Mouse (Mus musculus): ENCODE data around the gene Pak1. TPM values are rescaled to one million over a fixed set of nuclear protein-coding genes. Genes with fewer than 3 reads are reported as not detected.
"Not testable (repeated sequence)": the region's sequence is repeated elsewhere in the genome, so short reads cannot be mapped to it uniquely, and the experiment has no call there.

The Pak1 gene
- polyA plus RNA-seq, 1 experiment from 2014 or later = 72.2 TPM

DNA sequence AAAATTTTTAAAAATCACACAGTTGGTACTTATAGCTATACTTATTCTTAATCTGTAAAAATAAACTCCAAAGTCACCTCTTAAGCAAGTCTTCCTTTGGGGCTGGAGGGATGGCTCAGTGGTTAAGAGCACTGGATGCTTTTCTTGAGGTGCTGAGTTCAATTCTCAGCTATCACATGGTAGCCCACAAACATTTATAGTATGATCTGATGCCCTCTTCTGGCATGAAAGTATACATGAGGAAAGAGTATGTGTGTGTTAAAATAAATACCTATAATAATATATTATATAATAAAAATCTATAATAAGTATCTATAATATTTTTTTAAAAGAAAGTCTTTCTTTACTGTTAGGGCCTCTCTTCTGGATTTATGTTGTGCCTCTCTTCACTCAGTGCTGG lies 58.2 kb downstream of the Pak1 start:
- DNase-seq (ENCODE audit: low spot score) = no peak
- Histone ChIP-seq H3K9me3 (ENCODE audit: control insufficient read depth, low read length) (no peaks in the 10 kb centered on the region), H3K4me1 (replicated peaks; ENCODE audit: control insufficient read depth, insufficient read depth, low read length) (0 out of 2 replicates have a peak, but pooled peaks cover 2% of the 10 kb centered on the region), H3K4me3 (ENCODE audit: low read depth, low read length) (no peak overlapping the region), H3K27me3 (ENCODE audit: control insufficient read depth, insufficient read depth, low read length) (no peaks in the 10 kb centered on the region), H3K4me2 (ENCODE audit: low read depth, low read length, severe bottlenecking) (no peak overlapping the region), H3K36me3 (ENCODE audit: control insufficient read depth, insufficient read depth, low read length) (no peaks in the 10 kb centered on the region), H3K27ac (ENCODE audit: low read depth, low read length) (no peak overlapping the region), H3K9ac (ENCODE audit: low read length) (no peak overlapping the region)
- ATAC-seq (replicated peaks; ENCODE audit: low FRiP score) = no peak

DNA sequence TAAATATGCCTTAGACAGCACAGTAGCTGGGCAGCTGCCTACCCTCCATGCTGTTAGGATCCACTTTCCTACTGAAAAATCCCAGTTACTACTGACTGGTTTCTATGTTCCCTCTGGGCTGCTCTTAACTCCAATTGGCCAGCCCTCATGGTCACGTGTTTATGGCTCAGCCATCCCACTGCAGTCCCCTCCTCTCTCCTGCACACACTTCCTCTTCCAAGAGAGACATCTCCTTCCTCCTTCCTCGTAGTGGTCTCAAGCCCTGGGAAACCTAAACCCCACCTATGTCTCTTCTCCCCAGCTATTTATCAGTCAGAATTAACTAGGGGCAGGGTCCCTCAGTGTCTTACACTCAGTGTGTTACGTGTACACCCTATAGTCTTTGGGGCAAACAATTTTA lies 61.2 kb downstream of the Pak1 start:
- not testable (repeated sequence) for H3K4me3 ChIP-seq (ENCODE audit: low read depth, low read length); ATAC-seq (replicated peaks; ENCODE audit: low FRiP score); H3K27me3 ChIP-seq (ENCODE audit: control insufficient read depth, insufficient read depth, low read length); H3K36me3 ChIP-seq (ENCODE audit: control insufficient read depth, insufficient read depth, low read length); DNase-seq (ENCODE audit: low spot score); H3K4me2 ChIP-seq (ENCODE audit: low read depth, low read length, severe bottlenecking); H3K9ac ChIP-seq (ENCODE audit: low read length); H3K4me1 ChIP-seq (replicated peaks; ENCODE audit: control insufficient read depth, insufficient read depth, low read length); H3K9me3 ChIP-seq (ENCODE audit: control insufficient read depth, low read length); H3K27ac ChIP-seq (ENCODE audit: low read depth, low read length)
- WGBS = 79% methylated on average over 3 of the region's 3 CpGs

DNA sequence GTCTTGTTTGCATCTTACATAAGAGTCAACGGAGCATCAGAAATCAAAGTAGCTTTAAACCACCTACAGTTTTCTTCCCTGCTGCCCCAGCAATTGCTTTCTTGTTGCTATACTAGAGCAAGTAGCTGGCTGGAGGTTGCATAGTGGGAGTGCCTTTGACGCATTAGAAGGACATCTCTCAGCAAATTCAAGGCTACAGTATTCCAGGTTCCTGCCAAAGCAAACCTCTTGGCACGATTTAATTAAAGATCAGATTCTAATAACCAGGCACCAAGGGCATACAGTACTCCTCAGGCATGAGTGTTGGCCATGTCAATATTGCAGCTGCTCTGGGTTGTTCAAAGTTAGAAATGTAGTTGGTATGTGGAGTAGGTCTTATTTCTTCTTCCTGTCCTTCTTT lies 62.0 kb downstream of the Pak1 start:
- no peak for ATAC-seq (replicated peaks; ENCODE audit: low FRiP score)

DNA sequence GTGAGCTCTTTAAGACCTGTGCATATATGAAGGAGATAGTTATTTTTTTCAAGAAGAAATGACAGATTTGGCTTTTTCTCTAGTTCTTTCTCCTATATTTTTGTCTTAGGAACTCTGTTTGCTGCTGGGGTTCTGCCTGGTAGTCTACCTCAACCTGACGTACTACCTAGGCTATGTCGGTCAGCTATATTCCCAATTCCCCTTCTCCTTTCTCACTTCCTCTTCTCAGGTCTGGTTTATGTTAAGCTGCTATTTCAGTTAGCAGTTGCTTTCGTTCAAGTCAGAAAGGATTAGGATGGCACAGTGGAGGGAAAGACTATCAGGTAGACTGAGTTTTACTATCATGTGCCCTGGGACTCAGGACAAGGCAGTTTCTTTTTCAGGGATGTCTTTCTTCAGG lies 75.2 kb downstream of the Pak1 start:
- no peak overlapping the region for H3K4me3 ChIP-seq (ENCODE audit: low read depth, low read length)
- DNase-seq (ENCODE audit: low spot score) (no peak), ATAC-seq (replicated peaks; ENCODE audit: low FRiP score) (no peak)
- H3K27me3 ChIP-seq (ENCODE audit: control insufficient read depth, insufficient read depth, low read length) = no peaks in the 10 kb centered on the region
- H3K27ac ChIP-seq (ENCODE audit: low read depth, low read length) = no peak overlapping the region
- no peaks in the 10 kb centered on the region for H3K4me1 ChIP-seq (replicated peaks; ENCODE audit: control insufficient read depth, insufficient read depth, low read length)
- no peak overlapping the region for H3K9ac ChIP-seq (ENCODE audit: low read length)
- WGBS = 83% methylated on average over 3 of the region's 3 CpGs
- H3K9me3 ChIP-seq (ENCODE audit: control insufficient read depth, low read length) = no peaks in the 10 kb centered on the region
- H3K36me3 ChIP-seq (ENCODE audit: control insufficient read depth, insufficient read depth, low read length) = no peaks in the 10 kb centered on the region
- H3K4me2 ChIP-seq (ENCODE audit: low read depth, low read length, severe bottlenecking) = no peak overlapping the region

More for the DNA sequence above, 62.0 kb downstream of the Pak1 start:
- Histone ChIP-seq H3K9me3 (ENCODE audit: control insufficient read depth, low read length) (no peaks in the 10 kb centered on the region), H3K27me3 (ENCODE audit: control insufficient read depth, insufficient read depth, low read length) (no peaks in the 10 kb centered on the region), H3K4me2 (ENCODE audit: low read depth, low read length, severe bottlenecking) (no peak overlapping the region), H3K36me3 (ENCODE audit: control insufficient read depth, insufficient read depth, low read length) (no peaks in the 10 kb centered on the region), H3K27ac (ENCODE audit: low read depth, low read length) (no peak overlapping the region), H3K4me1 (replicated peaks; ENCODE audit: control insufficient read depth, insufficient read depth, low read length) (no peaks in the 10 kb centered on the region), H3K4me3 (ENCODE audit: low read depth, low read length) (no peak overlapping the region), H3K9ac (ENCODE audit: low read length) (no peak overlapping the region)
- no peak for DNase-seq (ENCODE audit: low spot score)
- WGBS = 89% methylated on average over 3 of the region's 3 CpGs

DNA sequence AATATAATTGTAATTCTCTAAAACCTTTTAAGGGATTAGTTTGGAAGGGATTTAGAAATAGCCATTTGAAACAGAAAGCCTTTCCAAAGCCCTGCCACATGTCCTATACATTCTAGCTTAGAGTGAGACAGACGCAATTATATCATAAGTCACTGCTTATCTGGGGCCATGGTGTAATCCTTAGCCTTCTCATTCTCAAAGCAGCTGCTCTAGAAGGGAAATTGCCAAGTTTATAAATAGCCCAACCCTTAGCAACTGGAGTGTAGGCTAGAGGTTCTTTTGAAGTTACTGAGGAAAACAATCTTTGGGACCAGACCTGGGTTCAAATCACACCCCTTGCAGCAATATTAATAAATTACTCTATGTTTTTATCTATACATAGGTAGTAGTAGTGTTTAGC lies 76.2 kb downstream of the Pak1 start:
- ATAC-seq (replicated peaks; ENCODE audit: low FRiP score) (no peak), DNase-seq (ENCODE audit: low spot score) (no peak)
- Histone ChIP-seq H3K9me3 (ENCODE audit: control insufficient read depth, low read length) (no peaks in the 10 kb centered on the region), H3K4me1 (replicated peaks; ENCODE audit: control insufficient read depth, insufficient read depth, low read length) (no peaks in the 10 kb centered on the region), H3K27ac (ENCODE audit: low read depth, low read length) (no peak overlapping the region), H3K4me2 (ENCODE audit: low read depth, low read length, severe bottlenecking) (no peak overlapping the region), H3K9ac (ENCODE audit: low read length) (no peak overlapping the region), H3K4me3 (ENCODE audit: low read depth, low read length) (no peak overlapping the region), H3K27me3 (ENCODE audit: control insufficient read depth, insufficient read depth, low read length) (no peaks in the 10 kb centered on the region), H3K36me3 (ENCODE audit: control insufficient read depth, insufficient read depth, low read length) (no peaks in the 10 kb centered on the region)
- WGBS = 79% methylated on average over 1 of the region's 1 CpGs

DNA sequence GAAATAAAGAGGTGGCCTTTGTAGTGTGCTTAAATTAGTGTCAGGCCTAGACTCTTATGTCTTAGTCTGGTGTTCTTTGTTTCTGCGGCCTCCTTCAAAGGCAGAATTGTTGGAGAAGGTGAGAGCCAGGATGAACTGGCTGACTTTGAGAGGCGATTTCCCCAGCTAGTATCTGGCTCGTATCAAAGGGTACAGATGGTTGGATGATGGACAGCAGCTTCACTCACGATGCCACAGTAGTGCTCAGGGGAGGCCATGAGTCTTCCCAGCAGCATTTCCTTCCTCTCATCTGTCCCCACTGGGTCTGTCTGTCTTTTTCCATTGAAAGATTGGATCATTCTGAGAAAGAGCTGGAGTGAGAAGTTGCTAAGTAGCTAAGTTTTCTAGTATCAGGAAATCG lies 79.5 kb downstream of the Pak1 start:
- H3K36me3 ChIP-seq (ENCODE audit: control insufficient read depth, insufficient read depth, low read length) = no peaks in the 10 kb centered on the region
- ATAC-seq (replicated peaks; ENCODE audit: low FRiP score) (no peak), DNase-seq (ENCODE audit: low spot score) (no peak)
- no peak overlapping the region for H3K9ac ChIP-seq (ENCODE audit: low read length)
- H3K27me3 ChIP-seq (ENCODE audit: control insufficient read depth, insufficient read depth, low read length) = no peaks in the 10 kb centered on the region
- H3K4me2 ChIP-seq (ENCODE audit: low read depth, low read length, severe bottlenecking) = no peak overlapping the region
- no peaks in the 10 kb centered on the region for H3K4me1 ChIP-seq (replicated peaks; ENCODE audit: control insufficient read depth, insufficient read depth, low read length)
- H3K27ac ChIP-seq (ENCODE audit: low read depth, low read length) = no peak overlapping the region
- no peaks in the 10 kb centered on the region for H3K9me3 ChIP-seq (ENCODE audit: control insufficient read depth, low read length)
- WGBS = 93% methylated on average over 5 of the region's 5 CpGs
- H3K4me3 ChIP-seq (ENCODE audit: low read depth, low read length) = no peak overlapping the region

DNA sequence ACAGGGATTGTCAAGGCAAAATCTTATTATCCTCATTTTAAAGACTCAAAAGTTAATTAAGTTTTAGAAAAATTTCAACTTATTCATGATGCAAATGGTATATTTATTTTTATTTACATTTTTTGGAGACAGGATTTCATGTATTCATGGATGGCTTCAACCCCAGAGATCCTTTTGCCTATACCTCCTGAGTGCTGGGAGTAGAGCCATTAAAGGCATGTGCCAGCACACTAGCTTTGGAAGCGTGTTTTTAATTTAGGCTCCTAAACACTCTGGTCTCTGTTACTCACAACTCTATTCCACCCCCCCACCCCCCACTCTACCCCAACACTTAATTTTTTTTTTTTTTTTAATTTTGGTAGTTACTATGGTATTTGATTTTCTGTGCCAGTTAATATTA lies 80.4 kb downstream of the Pak1 start:
- H3K4me3 ChIP-seq (ENCODE audit: low read depth, low read length) = no peak overlapping the region
- no peaks in the 10 kb centered on the region for H3K4me1 ChIP-seq (replicated peaks; ENCODE audit: control insufficient read depth, insufficient read depth, low read length)
- H3K9ac ChIP-seq (ENCODE audit: low read length) = no peak overlapping the region
- H3K9me3 ChIP-seq (ENCODE audit: control insufficient read depth, low read length) = no peaks in the 10 kb centered on the region
- ATAC-seq (replicated peaks; ENCODE audit: low FRiP score) = no peak
- no peak for DNase-seq (ENCODE audit: low spot score)
- 84% methylated on average over 1 of the region's 1 CpGs for WGBS
- no peaks in the 10 kb centered on the region for H3K27me3 ChIP-seq (ENCODE audit: control insufficient read depth, insufficient read depth, low read length)
- H3K36me3 ChIP-seq (ENCODE audit: control insufficient read depth, insufficient read depth, low read length) = no peaks in the 10 kb centered on the region
- no peak overlapping the region for H3K4me2 ChIP-seq (ENCODE audit: low read depth, low read length, severe bottlenecking)
- H3K27ac ChIP-seq (ENCODE audit: low read depth, low read length) = no peak overlapping the region

DNA sequence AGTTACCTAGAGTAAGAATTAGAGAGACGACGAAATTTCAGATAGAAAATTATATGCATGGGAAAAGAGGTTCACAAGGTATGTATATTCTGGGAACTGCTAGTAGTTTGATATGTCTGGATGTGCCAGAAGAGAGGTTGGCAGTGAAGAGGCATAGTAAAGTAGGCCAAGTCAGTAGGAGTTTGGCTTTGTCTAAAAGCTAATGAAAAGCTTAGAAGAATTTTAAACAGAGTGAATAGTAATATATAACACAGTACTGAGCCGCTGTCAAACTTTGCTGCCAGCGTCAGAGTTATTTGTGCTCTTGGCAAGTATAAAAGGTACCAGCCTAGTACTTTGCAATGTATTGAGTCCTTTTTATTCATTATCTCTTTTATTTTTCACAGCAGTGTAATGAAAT lies 84.1 kb downstream of the Pak1 start:
- Histone ChIP-seq H3K36me3 (ENCODE audit: control insufficient read depth, insufficient read depth, low read length) (no peaks in the 10 kb centered on the region), H3K4me3 (ENCODE audit: low read depth, low read length) (no peak overlapping the region), H3K4me1 (replicated peaks; ENCODE audit: control insufficient read depth, insufficient read depth, low read length) (no peaks in the 10 kb centered on the region), H3K9me3 (ENCODE audit: control insufficient read depth, low read length) (no peaks in the 10 kb centered on the region), H3K27ac (ENCODE audit: low read depth, low read length) (no peak overlapping the region), H3K9ac (ENCODE audit: low read length) (no peak overlapping the region), H3K27me3 (ENCODE audit: control insufficient read depth, insufficient read depth, low read length) (no peaks in the 10 kb centered on the region), H3K4me2 (ENCODE audit: low read depth, low read length, severe bottlenecking) (no peak overlapping the region)
- ATAC-seq (replicated peaks; ENCODE audit: low FRiP score) = no peak
- no peak for DNase-seq (ENCODE audit: low spot score)
- WGBS = 92% methylated on average over 4 of the region's 4 CpGs

DNA sequence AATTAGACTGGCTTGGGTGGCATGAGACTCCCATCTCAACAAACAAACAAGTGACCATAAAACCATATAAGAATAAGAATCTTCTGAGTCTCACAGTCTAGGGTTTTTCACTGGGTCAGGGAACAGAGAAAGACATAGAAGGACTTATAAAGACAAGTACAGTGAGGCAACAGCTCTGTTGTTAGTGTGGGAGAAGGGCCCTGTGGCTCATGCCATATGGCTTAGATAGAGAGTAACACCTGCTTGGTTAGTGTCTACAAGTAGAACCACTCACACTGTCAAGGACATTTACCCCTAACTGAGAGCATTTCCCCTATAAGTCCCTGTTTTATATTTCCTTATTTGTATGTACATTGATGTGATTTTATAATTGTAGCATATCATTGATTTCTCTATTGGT lies 85.0 kb downstream of the Pak1 start:
- DNase-seq (ENCODE audit: low spot score) (no peak), ATAC-seq (replicated peaks; ENCODE audit: low FRiP score) (no peak)
- Histone ChIP-seq H3K9me3 (ENCODE audit: control insufficient read depth, low read length) (no peaks in the 10 kb centered on the region), H3K4me3 (ENCODE audit: low read depth, low read length) (no peak overlapping the region), H3K36me3 (ENCODE audit: control insufficient read depth, insufficient read depth, low read length) (no peaks in the 10 kb centered on the region), H3K4me1 (replicated peaks; ENCODE audit: control insufficient read depth, insufficient read depth, low read length) (no peaks in the 10 kb centered on the region), H3K27me3 (ENCODE audit: control insufficient read depth, insufficient read depth, low read length) (no peaks in the 10 kb centered on the region), H3K4me2 (ENCODE audit: low read depth, low read length, severe bottlenecking) (no peak overlapping the region), H3K27ac (ENCODE audit: low read depth, low read length) (no peak overlapping the region), H3K9ac (ENCODE audit: low read length) (no peak overlapping the region)

All from forebrain, embryonic 11.5 days (tissue).